Mouse (Mus musculus) large intestine, adult 2 months (tissue): Measurements from ENCODE around the gene Olfr175-ps1. TPM values are rescaled to one million over a fixed set of nuclear protein-coding genes. Genes with fewer than 3 reads are reported as not detected.

Source experiments
- DNase-seq: peaks from one replicate; pipeline ENCODE4 v3.0.0-alpha.2; 2012; ENCODE audit warnings: low read depth, low spot score
- WGBS: fragments of 180-500 bp; shearing (Covaris S2); methylation state at CpG from one replicate; pipeline ENCODE4 v1.1.7; 2018; 5-methylcytosine and 5-hydroxymethylcytosine counted together
- polyA plus RNA-seq: library from polyadenylated mRNA; depleted of rRNA; stranded (reverse); fragments of >200 nt; gene quantifications from 2 replicates; pipeline ENCODE4 v1.2.3, GENCODE M21; 2012; rRNA removed

Olfr175-ps1 gene
- polyA plus RNA-seq = not detected in 2 replicates

DNA sequence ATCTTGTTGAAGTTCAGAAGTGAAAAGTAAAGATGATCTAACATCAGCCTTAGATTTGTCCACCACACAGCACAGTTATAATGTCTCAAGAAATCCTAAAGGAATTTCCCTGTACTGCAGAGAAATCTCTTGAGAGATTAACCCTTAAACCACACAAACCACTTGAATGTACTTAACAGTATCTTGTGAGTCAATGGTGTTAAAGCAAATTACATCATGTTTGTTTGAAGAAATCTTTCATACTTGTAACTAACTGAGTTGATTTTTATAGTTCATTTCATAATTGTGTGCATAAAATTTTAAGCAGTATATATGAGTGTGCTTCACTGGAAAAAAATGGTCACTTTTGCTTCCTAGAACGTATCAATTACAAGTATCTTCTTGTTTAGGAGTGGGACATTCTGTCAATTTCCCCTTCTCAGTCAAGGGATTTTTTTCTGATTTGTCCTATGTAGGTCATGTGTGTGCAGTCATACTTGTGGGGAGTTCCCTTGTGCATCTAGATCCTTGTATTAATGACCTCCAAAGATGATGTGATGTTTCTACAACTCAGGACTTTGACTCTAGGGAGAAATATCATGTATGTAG lies at the start of gene Olfr175-ps1:
TSS of gene Olfr175-ps1 (minus strand) at position 51 of the 588 bp plus-strand sequence.
- 83% methylated on average over 1 of the region's 1 CpGs for WGBS
- no peak for DNase-seq

DNA sequence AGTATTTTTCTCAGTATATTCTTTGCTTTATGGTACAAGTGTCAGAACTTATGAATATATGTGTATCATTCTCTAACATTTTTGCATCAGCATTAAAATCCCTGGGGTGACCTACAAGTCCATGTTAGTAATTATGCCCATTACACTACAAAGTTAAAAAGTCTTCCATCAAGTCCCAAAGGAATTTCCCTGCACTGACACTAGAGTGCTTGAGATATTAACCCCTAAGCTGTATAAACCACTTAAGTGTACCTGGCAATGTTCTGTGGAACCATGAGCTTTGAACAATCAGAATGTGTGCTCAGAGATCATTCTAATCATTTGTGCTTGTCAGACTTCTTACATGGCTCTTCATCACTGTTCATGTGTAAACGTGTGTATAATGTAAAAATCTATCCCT lies 48.1 kb upstream of the Olfr175-ps1 start, which contains the start of gene Olfr177:
TSS of gene Olfr177 (minus strand) at position 101 of the 400 bp plus-strand sequence.
- WGBS = 38% methylated on average over 1 of the region's 1 CpGs
- no peak for DNase-seq

DNA sequence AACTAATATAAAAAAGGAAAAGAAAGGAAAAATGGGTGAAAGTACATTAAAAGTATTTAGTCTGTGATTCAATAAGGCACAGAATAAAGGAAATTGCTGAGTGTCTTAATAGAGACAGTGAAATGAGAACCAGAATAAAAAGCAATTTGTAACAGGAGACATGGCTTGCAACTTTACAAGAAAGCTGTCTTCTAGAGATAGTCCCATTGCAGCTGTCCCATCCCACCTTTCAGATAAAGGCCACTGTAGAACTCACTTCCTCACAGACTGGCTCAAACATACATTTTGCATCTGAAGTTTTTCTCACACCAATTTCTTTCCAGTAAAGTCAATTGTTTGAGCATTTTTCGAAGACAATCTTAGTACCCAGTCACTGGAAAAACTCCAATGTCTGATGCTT lies 34.9 kb upstream of the Olfr175-ps1 start:
- WGBS = 70% methylated on average over 1 of the region's 1 CpGs
- no peak for DNase-seq

DNA sequence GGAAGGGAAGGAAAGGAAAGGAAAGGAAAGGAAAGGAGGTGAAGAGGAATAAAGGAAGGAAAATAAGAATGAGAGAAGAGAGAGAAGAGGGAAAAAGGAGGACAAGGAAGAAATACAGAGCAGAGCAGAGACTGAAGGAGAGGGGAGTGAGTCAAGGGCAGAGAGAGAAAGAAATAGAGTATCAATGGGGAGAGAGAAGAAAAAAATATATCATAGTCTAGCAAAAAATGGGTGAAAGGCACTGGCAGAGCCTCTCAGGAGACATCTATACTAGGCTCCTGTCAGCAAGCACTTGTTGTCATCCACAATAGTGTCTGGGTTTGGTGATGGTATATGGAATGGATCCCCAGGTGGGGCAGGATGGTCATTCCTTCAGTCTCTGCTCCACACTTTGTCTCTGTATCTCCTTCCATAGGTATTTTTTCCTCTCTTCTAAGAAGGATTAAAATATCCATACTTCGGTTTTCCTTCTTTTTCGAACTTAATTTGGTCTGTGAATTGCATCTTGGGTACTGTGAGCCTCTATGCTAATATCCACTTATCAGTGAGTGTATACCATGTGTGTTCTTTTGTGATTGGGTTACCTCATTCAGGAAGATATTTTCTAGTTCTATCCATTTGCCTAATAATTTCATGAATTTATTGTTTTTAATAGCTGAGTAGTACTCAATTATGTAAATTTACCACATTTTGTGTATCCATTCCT lies 33.6 kb upstream of the Olfr175-ps1 start:
- DNase-seq = no peak
- 81% methylated on average over 2 of the region's 2 CpGs for WGBS

DNA sequence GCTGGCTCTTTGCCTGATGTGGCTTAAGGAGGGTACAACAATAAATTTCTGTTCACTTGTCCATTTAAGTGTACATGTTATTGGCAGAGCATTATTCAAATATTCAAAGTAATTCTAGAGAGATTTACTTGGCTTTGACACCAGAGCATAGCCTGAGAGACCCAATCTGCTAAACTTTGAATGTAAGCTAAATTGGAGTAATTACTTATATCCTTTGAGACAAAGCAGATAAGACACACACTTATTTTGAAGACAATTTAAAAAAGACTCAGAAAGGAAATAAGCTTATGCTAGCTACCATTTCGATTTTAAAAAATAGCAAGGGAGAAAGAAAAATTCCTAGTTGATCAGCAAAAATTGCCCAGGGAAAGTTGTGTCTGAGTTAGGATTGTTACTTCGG lies 26.4 kb downstream of the Olfr175-ps1 start, which contains the start of gene Olfr173:
TSS of gene Olfr173 (minus strand) at position 101 of the 400 bp plus-strand sequence.
- WGBS = 70% methylated on average over 2 of the region's 2 CpGs
- DNase-seq = no peak

Other genes with a start within 250 kb of the Olfr175-ps1 start
- not detected in 2 replicates for gene Gm813, start 209.8 kb downstream of the Olfr175-ps1 start, polyA plus RNA-seq
- gene E330017A01Rik, start 188.0 kb downstream of the Olfr175-ps1 start, polyA plus RNA-seq = not detected in 2 replicates
- gene Cpox, start 156.5 kb downstream of the Olfr175-ps1 start, polyA plus RNA-seq = 11.6 and 17.1 TPM in 2 replicates
- gene Gpr15, start 107.7 kb downstream of the Olfr175-ps1 start, polyA plus RNA-seq = 0.23 and 0.35 TPM in 2 replicates
- gene Cldnd1, start 98.9 kb downstream of the Olfr175-ps1 start, polyA plus RNA-seq = 39.0 and 58.6 TPM in 2 replicates
- gene Olfr172, start 63.6 kb downstream of the Olfr175-ps1 start, polyA plus RNA-seq = not detected in 2 replicates
- not detected in 2 replicates for gene Olfr173, start 26.5 kb downstream of the Olfr175-ps1 start, polyA plus RNA-seq
- not detected in 2 replicates for gene Olfr177, start 48.0 kb upstream of the Olfr175-ps1 start, polyA plus RNA-seq
- gene Olfr178, start 65.3 kb upstream of the Olfr175-ps1 start, polyA plus RNA-seq = not detected in 2 replicates
- not detected in 2 replicates for gene Olfr181, start 102.0 kb upstream of the Olfr175-ps1 start, polyA plus RNA-seq
- not detected in 2 replicates for gene Olfr180, start 102.6 kb upstream of the Olfr175-ps1 start, polyA plus RNA-seq
- gene Olfr183, start 168.6 kb upstream of the Olfr175-ps1 start, polyA plus RNA-seq = not detected in 2 replicates
- gene Olfr186, start 203.5 kb upstream of the Olfr175-ps1 start, polyA plus RNA-seq = not detected in 2 replicates
- gene Olfr187, start 213.0 kb upstream of the Olfr175-ps1 start, polyA plus RNA-seq = not detected in 2 replicates